8 mouse cellular contexts compared by ENCODE assay signal in the genomic region with DNA sequence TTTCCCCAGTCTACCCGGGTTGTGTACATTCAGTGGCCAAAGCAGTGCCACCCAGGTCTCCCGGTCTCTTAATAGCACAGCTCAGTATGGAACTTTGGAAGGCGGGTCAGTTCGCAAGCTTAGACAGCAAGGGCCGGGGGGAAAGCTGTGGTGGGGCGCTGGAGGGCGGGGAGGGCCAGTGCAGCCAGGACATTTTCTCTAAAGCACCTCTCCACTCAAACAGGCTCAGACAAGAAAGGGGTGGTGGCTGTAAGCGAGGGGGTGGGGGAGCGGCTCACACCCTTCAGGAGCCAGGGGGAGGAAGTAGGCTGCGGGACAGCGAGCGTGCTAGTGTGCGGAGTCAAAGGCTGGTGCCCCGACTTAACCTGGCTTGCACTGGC. TPM values are rescaled to one million over a fixed set of nuclear protein-coding genes. Genes with fewer than 3 reads are reported as not detected.
A peak's percentile ranks its signal among the peaks of the same experiment; 100 is the strongest.
DNase-seq lines count a peak whose midpoint lies in the region; ATAC-seq and TF ChIP-seq lines count a peak whose summit lies in the region.

No protein-coding gene starts in this region.

- TF ChIP-seq CTCF in stomach, postnatal 0 days (IDR thresholded peaks at IDR 0.05; ENCODE audit: low read depth) = no peak

- DNase-seq in kidney, adult 8-10 months = no peak
- peak; percentile 32 for DNase-seq in brain, adult 2 months (ENCODE audit: low read depth, low spot score)
- DNase-seq in lung, postnatal 10 days = peak; percentile 69
- peak; percentile 79 for DNase-seq in stomach, postnatal 0 days (ENCODE audit: low spot score)
- DNase-seq in testis, postnatal 14 days (ENCODE audit: low spot score) = no peak
- no peak for DNase-seq in gastrocnemius, postnatal 10 days

- H3K4me1 ChIP-seq in kidney, embryonic 16.5 days (ENCODE audit: insufficient read depth, low read length) = peaks cover 22% of the 10 kb centered on the region
- peaks cover 34% of the 10 kb centered on the region for H3K4me1 ChIP-seq in hindbrain, embryonic 15.5 days (replicated peaks)
- 0 out of 2 replicates have a peak, but pooled peaks cover 2% of the 10 kb centered on the region for H3K4me1 ChIP-seq in stomach, postnatal 0 days (replicated peaks; ENCODE audit: control insufficient read depth, insufficient read depth)

- H3K4me2 ChIP-seq in kidney, embryonic 16.5 days (replicated peaks; ENCODE audit: low read depth, low read length) = peak overlapping the region; percentile 88
- peak overlapping the region; percentile 94 for H3K4me2 ChIP-seq in hindbrain, embryonic 15.5 days
- peak overlapping the region; percentile 79 for H3K4me2 ChIP-seq in stomach, postnatal 0 days (replicated peaks; ENCODE audit: low read depth)

- peak overlapping the region; percentile 86 for H3K4me3 ChIP-seq in kidney, embryonic 16.5 days (ENCODE audit: low read length)
- H3K4me3 ChIP-seq in hindbrain, embryonic 15.5 days = peak overlapping the region; percentile 93
- H3K4me3 ChIP-seq in stomach, postnatal 0 days (ENCODE audit: low read depth, low read length) = peak overlapping the region; percentile 84

- H3K9me3 ChIP-seq in kidney, embryonic 16.5 days (ENCODE audit: low read length) = no peaks in the 10 kb centered on the region
- no peaks in the 10 kb centered on the region for H3K9me3 ChIP-seq in hindbrain, embryonic 15.5 days
- no peaks in the 10 kb centered on the region for H3K9me3 ChIP-seq in stomach, postnatal 0 days (ENCODE audit: control insufficient read depth, low read length)

- peak; percentile 58 for ATAC-seq in kidney, embryonic 16.5 days (ENCODE audit: low FRiP score, low TSS enrichment)
- peak; percentile 65 for ATAC-seq in hindbrain, embryonic 15.5 days (ENCODE audit: low FRiP score, low read depth)
- peak; percentile 74 for ATAC-seq in stomach, postnatal 0 days (ENCODE audit: low FRiP score, low TSS enrichment)

- peaks cover 7% of the 10 kb centered on the region; the same call in 1 of the 2 replicates for H3K36me3 ChIP-seq in kidney, embryonic 16.5 days (ENCODE audit: insufficient read depth, low read length)
- H3K36me3 ChIP-seq in hindbrain, embryonic 15.5 days = 0 out of 2 replicates have a peak, but pooled peaks cover 7% of the 10 kb centered on the region
- peaks cover 2% of the 10 kb centered on the region; the same call in 1 of the 2 replicates for H3K36me3 ChIP-seq in stomach, postnatal 0 days (ENCODE audit: control insufficient read depth, insufficient read depth, low read length)

- 2% methylated on average over 14 of the region's 14 CpGs for WGBS in kidney, embryonic 16.5 days
- WGBS in hindbrain, embryonic 15.5 days = 7% methylated on average over 14 of the region's 14 CpGs
- WGBS in stomach, postnatal 0 days = 1% methylated on average over 14 of the region's 14 CpGs

- TF ChIP-seq EP300 in stomach, postnatal 0 days (optimal IDR thresholded peaks at IDR 0.05) = peak; percentile 66

- no peaks in the 10 kb centered on the region for H3K27me3 ChIP-seq in kidney, embryonic 16.5 days (ENCODE audit: insufficient read depth, low read length)
- no peaks in the 10 kb centered on the region for H3K27me3 ChIP-seq in hindbrain, embryonic 15.5 days
- no peaks in the 10 kb centered on the region for H3K27me3 ChIP-seq in stomach, postnatal 0 days (ENCODE audit: control insufficient read depth, insufficient read depth, low read length)

- peak overlapping the region; percentile 95 for H3K27ac ChIP-seq in kidney, embryonic 16.5 days (ENCODE audit: low read length)
- peak overlapping the region; percentile 83 for H3K27ac ChIP-seq in hindbrain, embryonic 15.5 days (replicated peaks)
- peak overlapping the region; percentile 95 for H3K27ac ChIP-seq in stomach, postnatal 0 days (replicated peaks)

- peak overlapping the region; percentile 90 for H3K9ac ChIP-seq in kidney, embryonic 16.5 days (replicated peaks; ENCODE audit: low read length)
- H3K9ac ChIP-seq in hindbrain, embryonic 15.5 days = peak overlapping the region; percentile 96
- peak overlapping the region; percentile 81 for H3K9ac ChIP-seq in stomach, postnatal 0 days (ENCODE audit: low read length)

RNA-seq across cellular contexts. Expression of a gene that starts 0.4 kb away (rescaled TPM):
- 389 and 435 TPM in 2 replicates for polyA plus RNA-seq in kidney, embryonic 16.5 days (2015; fragmentation: Nextera tagmentation; extraction: Ambion mirVana)
- 425 and 442 TPM in 2 replicates for polyA plus RNA-seq in hindbrain, embryonic 15.5 days (2015; fragmentation: Nextera tagmentation; extraction: Ambion mirVana)
- polyA plus RNA-seq in stomach, postnatal 0 days (2015; fragmentation: Nextera tagmentation; extraction: Ambion mirVana) = 522 and 533 TPM in 2 replicates
- 10 to 100 TPM; 44.9 to 59.6 TPM for total RNA-seq in gastrocnemius, postnatal 10 days (2021)

RNA-seq across cellular contexts. Expression of a gene that starts 26.6 kb away (rescaled TPM):
- 13.5 and 13.8 TPM in 2 replicates for polyA plus RNA-seq in kidney, embryonic 16.5 days (2015; fragmentation: Nextera tagmentation; extraction: Ambion mirVana)
- 17.1 and 21.3 TPM in 2 replicates for polyA plus RNA-seq in hindbrain, embryonic 15.5 days (2015; fragmentation: Nextera tagmentation; extraction: Ambion mirVana)
- 1.3 TPM in 2 replicates for polyA plus RNA-seq in stomach, postnatal 0 days (2015; fragmentation: Nextera tagmentation; extraction: Ambion mirVana)
- total RNA-seq in gastrocnemius, postnatal 10 days (2021) = 1 to 10 TPM in 1 of 2 experiments, under 1 TPM in 1; 0.73 to 1.7 TPM

RNA-seq across cellular contexts. Expression of a gene that starts 34.1 kb away (rescaled TPM):
- polyA plus RNA-seq in kidney, embryonic 16.5 days (2015; fragmentation: Nextera tagmentation; extraction: Ambion mirVana) = 7.4 and 7.6 TPM in 2 replicates
- 2.3 and 9.0 TPM in 2 replicates for polyA plus RNA-seq in hindbrain, embryonic 15.5 days (2015; fragmentation: Nextera tagmentation; extraction: Ambion mirVana)
- polyA plus RNA-seq in stomach, postnatal 0 days (2015; fragmentation: Nextera tagmentation; extraction: Ambion mirVana) = 18.0 and 20.3 TPM in 2 replicates
- 1 to 10 TPM in 1 of 2 experiments, under 1 TPM in 1; 0.70 to 2.1 TPM for total RNA-seq in gastrocnemius, postnatal 10 days (2021)

RNA-seq across cellular contexts. Expression of a gene that starts 57.9 kb away (rescaled TPM):
- polyA plus RNA-seq in kidney, embryonic 16.5 days (2015; fragmentation: Nextera tagmentation; extraction: Ambion mirVana) = 112 and 141 TPM in 2 replicates
- polyA plus RNA-seq in hindbrain, embryonic 15.5 days (2015; fragmentation: Nextera tagmentation; extraction: Ambion mirVana) = 18.8 and 22.1 TPM in 2 replicates
- 87.6 and 102 TPM in 2 replicates for polyA plus RNA-seq in stomach, postnatal 0 days (2015; fragmentation: Nextera tagmentation; extraction: Ambion mirVana)
- total RNA-seq in gastrocnemius, postnatal 10 days (2021) = 10 to 100 TPM; 50.5 to 55.0 TPM

Comparison
In these comparisons a context has a peak if more than half of its experiments do, and no peak if none do; other contexts are left out.
1. DNase-seq: peak in brain, adult 2 months (single experiment), lung, postnatal 10 days (single experiment) and stomach, postnatal 0 days (single experiment); none in kidney, adult 8-10 months (0 of 2), testis, postnatal 14 days (single experiment) and gastrocnemius, postnatal 10 days (single experiment).
2. Peak in every context shown above with its lines, with median percentiles within 50 percentile points of each other: ATAC-seq, H3K27ac ChIP-seq, H3K4me2 ChIP-seq, H3K4me3 ChIP-seq and H3K9ac ChIP-seq.